Mouse (Mus musculus) lung, adult 2 months (tissue): ENCODE measurements at regions not wholly inside any gene's neighbourhood (a gene's known extent, or its start where the extent isn't known, plus 50 kb on each side); places are given as distances from the start of the nearest gene placed in this dataset.

Experiments used
- CTCF ChIP-seq: fragments of 200-500 bp; IDR thresholded peaks from 2 replicates; pipeline ENCODE4 v1.5.1; 2011; ENCODE audit warnings: mild to moderate bottlenecking, low read length, control low read depth; ENCODE audit not compliant: insufficient read depth
- POLR2A ChIP-seq: fragments of 200-500 bp; IDR thresholded peaks from 2 replicates; pipeline ENCODE4 v1.6.1; 2011; ENCODE audit warnings: low read depth, mild to moderate bottlenecking, control low read depth, low read length, borderline replicate concordance; ENCODE audit errors: extremely low read depth

- TF ChIP-seq POLR2A (no peak), CTCF (no peak)
Observed at GRCm38 (mm10) chr6:4445906-4446305, 58.7 kb upstream of the Col1a2 start.
